Mouse (Mus musculus): ENCODE measurements around the gene Lce1g. TPM values are rescaled to one million over a fixed set of nuclear protein-coding genes. Genes with fewer than 3 reads are reported as not detected.

The Lce1g gene
- polyA plus RNA-seq, 1 experiment from 2014 or later: not detected

Other genes with a start within 250 kb of the Lce1g start
- not detected in 2 replicates for gene 2310046K23Rik, start 217.8 kb downstream of the Lce1g start, polyA plus RNA-seq (2016; fragmentation: Nextera tagmentation; extraction: Ambion mirVana)
- gene Ivl, start 178.6 kb downstream of the Lce1g start, polyA plus RNA-seq (2016; fragmentation: Nextera tagmentation; extraction: Ambion mirVana): not detected in 2 replicates
- gene Smcp, start 163.3 kb downstream of the Lce1g start, polyA plus RNA-seq (2016; fragmentation: Nextera tagmentation; extraction: Ambion mirVana): not detected in 2 replicates
- gene 2210017I01Rik, start 144.8 kb downstream of the Lce1g start, polyA plus RNA-seq (2016; fragmentation: Nextera tagmentation; extraction: Ambion mirVana): not detected in 2 replicates
- not detected in 2 replicates for gene Lce6a, start 130.7 kb downstream of the Lce1g start, polyA plus RNA-seq (2016; fragmentation: Nextera tagmentation; extraction: Ambion mirVana)
- gene Lce1a1, start 104.0 kb downstream of the Lce1g start, polyA plus RNA-seq (2016; fragmentation: Nextera tagmentation; extraction: Ambion mirVana): not detected in 2 replicates
- gene Lce1b, start 95.4 kb downstream of the Lce1g start, polyA plus RNA-seq (2016; fragmentation: Nextera tagmentation; extraction: Ambion mirVana): not detected in 2 replicates
- gene Lce1a2, start 82.0 kb downstream of the Lce1g start, polyA plus RNA-seq (2016; fragmentation: Nextera tagmentation; extraction: Ambion mirVana): not detected in 2 replicates
- gene Lce1c, start 73.1 kb downstream of the Lce1g start, polyA plus RNA-seq (2016; fragmentation: Nextera tagmentation; extraction: Ambion mirVana): not detected in 2 replicates
- not detected in 2 replicates for gene Lce1d, start 65.1 kb downstream of the Lce1g start, polyA plus RNA-seq (2016; fragmentation: Nextera tagmentation; extraction: Ambion mirVana)
- not detected in 2 replicates for gene Lce1e, start 43.3 kb downstream of the Lce1g start, polyA plus RNA-seq (2016; fragmentation: Nextera tagmentation; extraction: Ambion mirVana)
- not detected in 2 replicates for gene Lce1f, start 32.0 kb downstream of the Lce1g start, polyA plus RNA-seq (2016; fragmentation: Nextera tagmentation; extraction: Ambion mirVana)
- not detected in 2 replicates for gene Gm38119, start 13.2 kb downstream of the Lce1g start, polyA plus RNA-seq (2016; fragmentation: Nextera tagmentation; extraction: Ambion mirVana)
- not detected in 2 replicates for gene Lce1h, start 12.7 kb upstream of the Lce1g start, polyA plus RNA-seq (2016; fragmentation: Nextera tagmentation; extraction: Ambion mirVana)
- gene Lce1i, start 26.6 kb upstream of the Lce1g start, polyA plus RNA-seq (2016; fragmentation: Nextera tagmentation; extraction: Ambion mirVana): not detected in 2 replicates
- gene Lce1j, start 38.2 kb upstream of the Lce1g start, polyA plus RNA-seq (2016; fragmentation: Nextera tagmentation; extraction: Ambion mirVana): not detected in 2 replicates
- not detected in 2 replicates for gene Lce1k, start 55.6 kb upstream of the Lce1g start, polyA plus RNA-seq (2016; fragmentation: Nextera tagmentation; extraction: Ambion mirVana)
- not detected in 2 replicates for gene Kprp, start 74.9 kb upstream of the Lce1g start, polyA plus RNA-seq (2016; fragmentation: Nextera tagmentation; extraction: Ambion mirVana)
- gene Lce1l, start 98.9 kb upstream of the Lce1g start, polyA plus RNA-seq (2016; fragmentation: Nextera tagmentation; extraction: Ambion mirVana): not detected in 2 replicates
- gene 2310050C09Rik, start 117.9 kb upstream of the Lce1g start, polyA plus RNA-seq (2016; fragmentation: Nextera tagmentation; extraction: Ambion mirVana): not detected in 2 replicates
- not detected in 2 replicates for gene Lce3a, start 173.9 kb upstream of the Lce1g start, polyA plus RNA-seq (2016; fragmentation: Nextera tagmentation; extraction: Ambion mirVana)
- not detected in 2 replicates for gene Lce3b, start 180.6 kb upstream of the Lce1g start, polyA plus RNA-seq (2016; fragmentation: Nextera tagmentation; extraction: Ambion mirVana)
- not detected in 2 replicates for gene Lce3c, start 192.1 kb upstream of the Lce1g start, polyA plus RNA-seq (2016; fragmentation: Nextera tagmentation; extraction: Ambion mirVana)
- gene Lce3d, start 205.1 kb upstream of the Lce1g start, polyA plus RNA-seq (2016; fragmentation: Nextera tagmentation; extraction: Ambion mirVana): not detected in 2 replicates
- gene Lce3e, start 214.7 kb upstream of the Lce1g start, polyA plus RNA-seq (2016; fragmentation: Nextera tagmentation; extraction: Ambion mirVana): not detected in 2 replicates
- gene Lce3f, start 239.9 kb upstream of the Lce1g start, polyA plus RNA-seq (2016; fragmentation: Nextera tagmentation; extraction: Ambion mirVana): not detected in 2 replicates